In genomic region chr15:52639790-52640189, GRCm38 (mm10) we compare ENCODE assay signal across 26 mouse cellular contexts.
"Had no signal": no experiment of that assay in that cellular context is flagged by ENCODE, and none has a peak within 500 bp of the region (broad histone marks: within the 10 kb centered on the region; RNA-seq: fewer than 3 reads in every experiment).

No protein-coding gene starts in this region.

- H3K4me3 ChIP-seq: heart, embryonic 10.5 days; heart, embryonic 12.5 days; hindbrain, embryonic 10.5 days; hindbrain, embryonic 12.5 days; intestine, embryonic 15.5 days; layer of hippocampus, adult 2 months; left cerebral cortex, adult 2 months; limb, embryonic 10.5 days; limb, embryonic 12.5 days; liver, embryonic 13.5 days had no signal

- H3K36me3 ChIP-seq: heart, embryonic 10.5 days; heart, embryonic 12.5 days; hindbrain, embryonic 10.5 days; hindbrain, embryonic 12.5 days; intestine, embryonic 15.5 days; limb, embryonic 10.5 days; limb, embryonic 12.5 days; liver, embryonic 13.5 days had no signal

- H3K4me2 ChIP-seq: heart, embryonic 12.5 days; hindbrain, embryonic 12.5 days; hindbrain, embryonic 14.5 days; intestine, embryonic 15.5 days; limb, embryonic 12.5 days; liver, embryonic 11.5 days; liver, embryonic 13.5 days had no signal

- H3K27ac ChIP-seq: heart, embryonic 10.5 days; hindbrain, embryonic 10.5 days; hindbrain, embryonic 12.5 days; hindbrain, embryonic 14.5 days; intestine, embryonic 15.5 days; layer of hippocampus, adult 2 months; left cerebral cortex, adult 2 months; limb, embryonic 10.5 days; limb, embryonic 12.5 days; liver, embryonic 13.5 days had no signal

- DNase-seq: gastrocnemius, postnatal 14 days; gastrocnemius, postnatal 36 days; heart, adult 11 months; heart, postnatal 10 days; heart, postnatal 4 days; kidney, adult 18-20 months; kidney, adult 8-10 months; kidney, postnatal 10 days; kidney, postnatal 25 days; kidney, postnatal 4 days; liver; liver, embryonic 13.5 days had no signal

- H3K9ac ChIP-seq: heart, embryonic 12.5 days; hindbrain, embryonic 12.5 days; hindbrain, embryonic 14.5 days; intestine, embryonic 15.5 days; limb, embryonic 12.5 days; liver, embryonic 13.5 days had no signal

- ATAC-seq: hindbrain, embryonic 16.5 days; inflammation-experienced regulatory T-cells, adult 6 months; intestine, embryonic 15.5 days; intestine, postnatal 0 days had no signal

- H3K9me3 ChIP-seq: heart, embryonic 10.5 days; heart, embryonic 12.5 days; hindbrain, embryonic 10.5 days; hindbrain, embryonic 12.5 days; intestine, embryonic 15.5 days; limb, embryonic 10.5 days; limb, embryonic 12.5 days; liver, embryonic 13.5 days had no signal

- H3K27me3 ChIP-seq: heart, embryonic 12.5 days; hindbrain, embryonic 12.5 days; intestine, embryonic 15.5 days; limb, embryonic 12.5 days; liver, embryonic 13.5 days had no signal

- H3K4me1 ChIP-seq: heart, embryonic 10.5 days; heart, embryonic 12.5 days; hindbrain, embryonic 10.5 days; hindbrain, embryonic 12.5 days; intestine, embryonic 15.5 days; limb, embryonic 10.5 days; limb, embryonic 12.5 days; liver, embryonic 13.5 days had no signal
